Mouse (Mus musculus): ENCODE results near the gene Bgn. TPM values are rescaled to one million over a fixed set of nuclear protein-coding genes. Genes with fewer than 3 reads are reported as not detected.

Bgn gene
- polyA plus RNA-seq, 1 experiment from 2014 or later: 43.9 TPM

GRCm38 (mm10) chrX:73474340-73475165, 8.8 kb upstream of the Bgn start:
- H3K36me3 ChIP-seq: no peaks in the 10 kb centered on the region
- H3K4me1 ChIP-seq: 0 out of 2 replicates have a peak, but pooled peaks cover 2% of the 10 kb centered on the region
- H3K9me3 ChIP-seq (replicated peaks): no peaks in the 10 kb centered on the region
- WGBS: 59% methylated on average over 12 of the region's 12 CpGs
- H3K27ac ChIP-seq: no peak overlapping the region
- H3K9ac ChIP-seq: no peak overlapping the region
- H3K4me2 ChIP-seq (replicated peaks): no peak overlapping the region
- ATAC-seq (ENCODE audit: low FRiP score): no peak
- no peak overlapping the region for H3K4me3 ChIP-seq
- H3K27me3 ChIP-seq: peaks cover 6% of the 10 kb centered on the region; the same call in 1 of the 2 replicates

DNA sequence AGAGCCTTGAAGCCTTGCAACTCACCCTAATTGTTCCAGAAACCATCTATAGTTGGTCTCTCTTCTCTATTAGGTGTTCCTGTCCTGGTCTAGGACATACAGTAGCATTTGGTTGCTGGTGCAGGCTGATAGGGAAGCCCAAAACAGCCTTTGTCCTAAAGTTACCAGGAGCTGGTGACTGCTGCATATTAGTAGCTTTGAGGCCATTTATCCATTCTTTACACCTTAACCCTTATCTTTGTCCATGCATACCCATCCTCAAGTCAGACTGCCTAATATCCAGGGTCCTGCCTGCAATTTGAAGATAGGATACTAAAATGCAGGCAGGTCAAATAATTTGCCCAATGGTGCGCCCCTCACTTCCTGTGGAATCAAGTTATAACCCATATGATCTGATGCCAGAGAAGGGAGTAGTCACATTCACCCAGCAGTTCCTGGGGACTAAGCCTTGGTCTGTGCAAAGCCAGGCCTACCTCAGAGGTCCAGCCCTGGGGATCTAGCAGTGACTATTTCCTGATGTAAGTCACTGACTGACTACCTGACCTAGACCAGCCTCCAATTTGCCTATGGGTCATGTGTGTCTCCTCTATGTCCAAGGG, 7.6 kb upstream of the Bgn start:
- 84% methylated on average over 1 of the region's 1 CpGs for WGBS
- H3K9me3 ChIP-seq (replicated peaks): no peaks in the 10 kb centered on the region

GRCm38 (mm10) chrX:73476621-73477020, 6.8 kb upstream of the Bgn start:
- H3K9me3 ChIP-seq (replicated peaks): no peaks in the 10 kb centered on the region
- no peak overlapping the region for H3K27ac ChIP-seq
- H3K9ac ChIP-seq: no peak overlapping the region
- no peak for ATAC-seq (ENCODE audit: low FRiP score)
- H3K36me3 ChIP-seq: no peaks in the 10 kb centered on the region
- H3K4me1 ChIP-seq: 0 out of 2 replicates have a peak, but pooled peaks cover 2% of the 10 kb centered on the region
- H3K4me3 ChIP-seq: no peak overlapping the region
- no peaks in the 10 kb centered on the region; the same call in 1 of the 2 replicates for H3K27me3 ChIP-seq
- 62% methylated on average over 2 of the region's 2 CpGs for WGBS
- H3K4me2 ChIP-seq (replicated peaks): no peak overlapping the region

More for the DNA sequence above, 7.6 kb upstream of the Bgn start:
- H3K27ac ChIP-seq: no peak overlapping the region
- H3K4me3 ChIP-seq: no peak overlapping the region
- 0 out of 2 replicates have a peak, but pooled peaks cover 2% of the 10 kb centered on the region for H3K4me1 ChIP-seq
- peaks cover 4% of the 10 kb centered on the region; the same call in 1 of the 2 replicates for H3K27me3 ChIP-seq
- no peak overlapping the region for H3K9ac ChIP-seq
- ATAC-seq (ENCODE audit: low FRiP score): no peak
- no peak overlapping the region for H3K4me2 ChIP-seq (replicated peaks)
- no peaks in the 10 kb centered on the region for H3K36me3 ChIP-seq

- no peak overlapping the region for H3K4me3 ChIP-seq
- no peaks in the 10 kb centered on the region; the same call in 1 of the 2 replicates for H3K27me3 ChIP-seq
- no peak overlapping the region for H3K4me2 ChIP-seq (replicated peaks)
- 72% methylated on average over 2 of the region's 2 CpGs for WGBS
- H3K36me3 ChIP-seq: no peaks in the 10 kb centered on the region
- no peak overlapping the region for H3K27ac ChIP-seq
- H3K9ac ChIP-seq: no peak overlapping the region
- H3K4me1 ChIP-seq: 0 out of 2 replicates have a peak, but pooled peaks cover 2% of the 10 kb centered on the region
- ATAC-seq (ENCODE audit: low FRiP score): no peak
- no peaks in the 10 kb centered on the region for H3K9me3 ChIP-seq (replicated peaks)
Measured at GRCm38 (mm10) chrX:73477500-73477899, 5.9 kb upstream of the Bgn start.

DNA sequence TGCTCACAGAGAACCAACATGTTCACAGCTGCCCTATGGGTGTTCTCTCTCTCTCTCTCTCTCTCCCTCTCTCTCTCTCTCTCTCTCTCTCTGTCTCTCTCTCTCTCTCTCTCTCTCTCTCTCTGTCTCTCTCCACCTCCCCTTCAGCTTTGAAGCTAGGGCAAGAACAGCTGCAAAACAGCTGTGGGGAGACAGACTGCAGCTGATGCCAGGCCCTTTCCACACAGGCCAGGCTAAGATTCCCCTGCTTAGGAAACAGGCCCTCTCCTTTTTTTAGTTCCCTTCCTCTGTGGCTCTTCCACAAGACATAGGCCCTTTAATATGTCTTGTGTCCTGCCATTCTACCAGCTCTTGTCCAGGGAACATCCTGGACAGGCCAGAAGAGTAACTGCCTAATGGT, 3.7 kb upstream of the Bgn start:
- Histone ChIP-seq H3K4me3 (no peak overlapping the region), H3K4me2 (replicated peaks) (no peak overlapping the region), H3K4me1 (no peaks in the 10 kb centered on the region), H3K9ac (no peak overlapping the region), H3K27ac (no peak overlapping the region), H3K27me3 (no peaks in the 10 kb centered on the region; the same call in 1 of the 2 replicates), H3K36me3 (no peaks in the 10 kb centered on the region), H3K9me3 (replicated peaks) (no peaks in the 10 kb centered on the region)
- ATAC-seq (ENCODE audit: low FRiP score): no peak

- Histone ChIP-seq H3K36me3 (no peaks in the 10 kb centered on the region), H3K4me1 (no peaks in the 10 kb centered on the region), H3K27ac (no peak overlapping the region), H3K9me3 (replicated peaks) (no peaks in the 10 kb centered on the region), H3K27me3 (no peaks in the 10 kb centered on the region; the same call in 1 of the 2 replicates), H3K9ac (no peak overlapping the region), H3K4me3 (no peak overlapping the region), H3K4me2 (replicated peaks) (no peak overlapping the region)
- WGBS: 43% methylated on average over 2 of the region's 2 CpGs
- no peak for ATAC-seq (ENCODE audit: low FRiP score)
Measured at GRCm38 (mm10) chrX:73480334-73480733, 3.1 kb upstream of the Bgn start.

GRCm38 (mm10) chrX:73482643-73483483, 539 bp upstream of the Bgn start:
- Histone ChIP-seq H3K9ac (no peak overlapping the region), H3K27me3 (no peaks in the 10 kb centered on the region; the same call in 1 of the 2 replicates), H3K4me2 (replicated peaks) (peak overlapping the region; percentile 37), H3K36me3 (no peaks in the 10 kb centered on the region), H3K27ac (no peak overlapping the region), H3K4me3 (no peak overlapping the region), H3K9me3 (replicated peaks) (no peaks in the 10 kb centered on the region), H3K4me1 (no peaks in the 10 kb centered on the region)
- no peak for ATAC-seq (ENCODE audit: low FRiP score)
- 60% methylated on average over 3 of the region's 4 CpGs for WGBS

- H3K4me3 ChIP-seq: peak overlapping the region; percentile 16
- no peaks in the 10 kb centered on the region; the same call in 1 of the 2 replicates for H3K27me3 ChIP-seq
- no peaks in the 10 kb centered on the region for H3K36me3 ChIP-seq
- ATAC-seq (ENCODE audit: low FRiP score): no peak
- no peaks in the 10 kb centered on the region for H3K4me1 ChIP-seq
- 60% methylated on average over 1 of the region's 1 CpGs for WGBS
- H3K9ac ChIP-seq: no peak overlapping the region
- peak overlapping the region; percentile 37 for H3K4me2 ChIP-seq (replicated peaks)
- no peak overlapping the region for H3K27ac ChIP-seq
- no peaks in the 10 kb centered on the region for H3K9me3 ChIP-seq (replicated peaks)
Measured at GRCm38 (mm10) chrX:73484076-73484475, 674 bp downstream of the Bgn start.

DNA sequence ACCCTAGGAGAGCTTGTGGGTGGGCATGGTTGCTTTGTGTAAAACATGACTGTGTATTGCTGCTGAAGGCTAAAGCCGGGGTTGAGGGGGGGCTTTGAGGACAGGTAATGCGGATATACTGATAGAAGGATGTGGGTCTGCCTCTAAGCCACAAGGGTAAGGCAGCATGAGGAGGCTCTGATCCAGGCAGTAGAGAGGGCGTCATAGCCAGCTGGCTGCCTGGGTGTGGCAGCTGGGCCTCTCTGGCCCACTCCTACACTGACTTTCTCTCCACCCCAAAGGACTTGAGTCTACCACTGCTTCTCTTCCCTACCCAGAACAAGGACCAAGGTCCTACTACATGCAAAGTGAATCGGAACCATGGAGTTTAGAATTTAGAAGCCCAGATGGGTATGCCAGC, 1.5 kb downstream of the Bgn start:
- ATAC-seq (ENCODE audit: low FRiP score): no peak
- WGBS: 88% methylated on average over 4 of the region's 4 CpGs
- Histone ChIP-seq H3K27ac (no peak overlapping the region), H3K27me3 (peaks cover 5% of the 10 kb centered on the region; the same call in 1 of the 2 replicates), H3K4me1 (no peaks in the 10 kb centered on the region), H3K4me2 (replicated peaks) (peak overlapping the region; percentile 37; the same call in 1 of the 2 replicates), H3K36me3 (no peaks in the 10 kb centered on the region), H3K4me3 (no peak overlapping the region), H3K9me3 (replicated peaks) (no peaks in the 10 kb centered on the region), H3K9ac (no peak overlapping the region)

DNA sequence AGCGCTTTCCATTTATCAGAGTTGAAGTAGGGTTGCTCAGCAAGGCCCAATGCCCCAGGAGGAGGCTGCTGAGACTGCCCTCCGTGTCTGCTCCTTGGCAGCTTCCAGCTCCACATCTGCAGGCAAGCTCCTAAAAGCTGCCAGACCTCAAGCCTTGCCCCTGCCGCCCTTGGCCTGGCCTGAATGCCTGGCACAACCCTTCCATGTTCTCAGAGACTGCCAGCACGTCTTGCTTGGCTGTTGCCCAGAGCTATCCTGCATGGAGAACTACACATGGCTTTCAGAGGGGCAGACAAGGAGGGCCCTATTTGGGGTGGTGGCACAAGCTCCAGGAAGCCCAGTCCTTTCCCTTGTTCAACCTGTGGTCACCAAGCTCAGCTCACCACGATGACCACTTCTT, 3.5 kb downstream of the Bgn start:
- Histone ChIP-seq H3K36me3 (no peaks in the 10 kb centered on the region), H3K27me3 (0 out of 2 replicates have a peak, but pooled peaks cover 5% of the 10 kb centered on the region), H3K4me1 (no peaks in the 10 kb centered on the region), H3K27ac (no peak overlapping the region), H3K4me2 (replicated peaks) (no peak overlapping the region), H3K9ac (no peak overlapping the region), H3K9me3 (replicated peaks) (no peaks in the 10 kb centered on the region), H3K4me3 (no peak overlapping the region)
- no peak for ATAC-seq (ENCODE audit: low FRiP score)
- 73% methylated on average over 5 of the region's 5 CpGs for WGBS

- 64% methylated on average over 4 of the region's 4 CpGs for WGBS
- Histone ChIP-seq H3K36me3 (no peaks in the 10 kb centered on the region), H3K4me2 (replicated peaks) (no peak overlapping the region), H3K27me3 (0 out of 2 replicates have a peak, but pooled peaks cover 5% of the 10 kb centered on the region), H3K9ac (no peak overlapping the region), H3K4me1 (no peaks in the 10 kb centered on the region), H3K27ac (no peak overlapping the region), H3K9me3 (replicated peaks) (no peaks in the 10 kb centered on the region), H3K4me3 (no peak overlapping the region)
- no peak for ATAC-seq (ENCODE audit: low FRiP score)
Measured at GRCm38 (mm10) chrX:73490186-73490585, 6.8 kb downstream of the Bgn start.

- no peak overlapping the region for H3K27ac ChIP-seq
- no peak overlapping the region for H3K4me3 ChIP-seq
- H3K4me2 ChIP-seq (replicated peaks): no peak overlapping the region
- H3K9me3 ChIP-seq (replicated peaks): no peaks in the 10 kb centered on the region
- 84% methylated on average over 3 of the region's 3 CpGs for WGBS
- H3K36me3 ChIP-seq: no peaks in the 10 kb centered on the region
- 0 out of 2 replicates have a peak, but pooled peaks cover 5% of the 10 kb centered on the region for H3K27me3 ChIP-seq
- H3K9ac ChIP-seq: no peak overlapping the region
- H3K4me1 ChIP-seq: no peaks in the 10 kb centered on the region
- no peak for ATAC-seq (ENCODE audit: low FRiP score)
Measured at GRCm38 (mm10) chrX:73490804-73491203, 7.4 kb downstream of the Bgn start.
